Mouse (Mus musculus): ENCODE results near the gene Snx21.

Snx21 gene

GRCm38 (mm10) chr2:164785481-164786387, at the start of gene Snx21:
TSS of gene Snx21 (plus strand) at chr2:164785823.
- peak; percentile 90 for DNase-seq

- DNase-seq, result no peak
These were observed 48.1 kb upstream of the Snx21 start for GRCm38 (mm10) chr2:164737377-164738090.

GRCm38 (mm10) chr2:164739876-164740275, 45.7 kb upstream of the Snx21 start:
- DNase-seq, result no peak

- no peak for DNase-seq
These were observed 40.6 kb upstream of the Snx21 start for GRCm38 (mm10) chr2:164744987-164745386.

GRCm38 (mm10) chr2:164745843-164746479, 39.7 kb upstream of the Snx21 start, which contains the start of the genes Wfdc3 and Dnttip1:
TSS of gene Wfdc3 (minus strand) at chr2:164745931.
TSS of gene Dnttip1 (plus strand) at chr2:164745983.
- peak; percentile 94 for DNase-seq

- no peak for DNase-seq
These were observed 38.9 kb upstream of the Snx21 start for GRCm38 (mm10) chr2:164746693-164747092.

DNA sequence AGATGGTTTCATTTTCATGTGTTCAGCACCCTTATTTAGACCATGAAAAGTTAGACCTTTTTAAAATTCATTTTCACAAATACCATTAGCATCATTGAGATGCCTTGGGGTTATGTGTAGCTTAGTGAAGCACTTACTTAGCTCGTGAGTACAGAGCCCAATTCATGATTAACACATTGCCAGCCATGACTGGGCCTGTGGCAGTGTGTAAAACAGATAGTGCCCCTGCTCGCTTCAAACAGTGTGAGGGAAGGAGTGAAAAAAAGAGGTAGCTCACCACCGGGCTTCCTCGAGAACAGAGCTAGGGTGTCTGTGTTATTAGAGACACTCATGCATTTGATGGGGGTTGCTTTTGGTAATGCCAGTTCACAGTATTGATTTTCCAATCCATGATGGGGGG, 37.4 kb upstream of the Snx21 start:
- peak; percentile 34 for DNase-seq

- DNase-seq, result no peak
These were observed 36.6 kb upstream of the Snx21 start for GRCm38 (mm10) chr2:164748991-164749390.

DNA sequence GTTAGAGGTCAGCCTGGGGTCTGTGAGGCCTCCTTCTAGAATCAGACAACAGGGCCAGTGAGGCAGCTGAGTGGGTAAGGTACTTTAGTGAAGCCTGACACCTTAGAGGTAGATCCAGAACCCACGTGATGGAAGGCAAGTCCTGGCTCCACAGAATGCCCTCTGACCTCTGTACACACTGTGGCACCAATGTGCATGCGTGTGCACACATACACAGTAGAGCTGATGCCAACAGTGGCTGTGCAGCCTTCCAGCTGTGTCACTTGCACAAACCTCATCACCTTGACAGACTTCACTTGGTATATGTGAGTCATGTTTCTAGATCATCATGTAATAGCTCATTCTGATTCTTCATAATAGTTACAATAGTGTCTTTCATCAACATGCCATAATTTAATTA, 33.2 kb upstream of the Snx21 start:
- DNase-seq, result no peak

DNA sequence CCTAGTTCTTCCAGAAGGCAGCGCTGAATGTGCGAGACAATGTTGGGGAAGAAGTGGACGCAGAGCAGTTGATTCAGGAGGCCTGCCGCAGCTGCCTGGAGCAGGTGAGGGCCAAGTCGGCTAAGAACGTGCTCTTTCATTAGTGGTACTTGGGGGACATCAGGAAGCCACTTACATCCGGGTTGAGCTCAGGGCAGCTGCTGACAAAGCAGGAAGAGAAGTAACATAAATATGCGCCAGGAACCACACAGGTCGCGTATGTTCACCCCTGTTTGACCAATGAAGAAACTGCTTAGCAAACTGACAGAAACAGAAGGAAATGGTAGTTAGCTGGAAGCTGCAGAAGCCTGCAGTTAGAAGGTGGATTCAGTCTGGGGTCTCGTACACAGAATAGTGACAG, 31.5 kb upstream of the Snx21 start:
- DNase-seq, result no peak

- DNase-seq, result no peak
These were observed 30.8 kb upstream of the Snx21 start for GRCm38 (mm10) chr2:164754800-164755199.

GRCm38 (mm10) chr2:164757841-164758240, 27.8 kb upstream of the Snx21 start:
- no peak for DNase-seq

DNA sequence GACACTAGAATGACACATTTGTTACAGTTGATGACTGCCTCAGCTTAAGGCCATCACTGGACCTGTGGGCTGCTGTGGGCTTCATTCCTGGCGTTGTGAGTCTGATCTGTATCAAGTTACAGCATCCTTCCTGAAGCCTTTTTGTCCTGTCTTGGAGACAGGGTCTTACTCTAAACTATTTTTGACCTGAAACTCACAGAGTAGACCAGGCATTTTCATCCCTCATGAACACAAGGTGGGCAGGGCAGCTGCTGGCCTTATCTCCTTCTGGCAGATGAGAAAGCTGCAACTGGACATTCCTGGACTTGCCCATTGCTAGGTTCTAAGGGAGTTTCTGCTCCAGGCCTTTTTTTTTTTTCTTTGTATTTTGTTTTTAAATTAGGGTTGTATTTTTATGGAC, 26.9 kb upstream of the Snx21 start:
- DNase-seq, result peak; percentile 82

GRCm38 (mm10) chr2:164760059-164760833, 25.4 kb upstream of the Snx21 start:
- DNase-seq, result peak; percentile 81

DNA sequence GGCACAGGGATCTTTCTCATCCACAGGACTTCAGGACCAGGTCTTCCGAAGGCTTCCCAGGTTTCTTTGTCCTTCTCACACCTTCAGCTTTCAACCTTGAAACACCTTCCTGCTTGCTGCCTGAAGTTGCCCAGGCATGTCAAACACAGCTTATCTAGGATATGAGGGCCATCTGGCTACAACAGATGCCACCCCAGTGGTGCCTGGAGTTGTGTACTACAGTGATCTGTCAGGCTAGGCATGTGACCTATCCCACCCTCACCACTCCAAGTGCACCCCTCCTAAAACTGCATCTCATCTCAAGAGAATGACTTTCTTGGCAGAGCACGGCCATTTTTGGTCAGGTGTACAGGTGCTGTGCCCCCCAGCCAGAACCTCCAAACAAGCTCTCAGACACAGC, 24.1 kb upstream of the Snx21 start:
- peak; percentile 87 for DNase-seq

GRCm38 (mm10) chr2:164761971-164762370, 23.7 kb upstream of the Snx21 start:
- no peak for DNase-seq

GRCm38 (mm10) chr2:164762593-164762992, 23.0 kb upstream of the Snx21 start:
- DNase-seq, result peak; percentile 58

- no peak for DNase-seq
These were observed 19.8 kb upstream of the Snx21 start for GRCm38 (mm10) chr2:164765841-164766240.

- DNase-seq, result no peak
These were observed 17.6 kb upstream of the Snx21 start for GRCm38 (mm10) chr2:164767812-164768540.

- peak; percentile 99 for DNase-seq
These were observed 16.2 kb upstream of the Snx21 start, which contains the start of gene Ube2c for GRCm38 (mm10) chr2:164769258-164770037. TSS of gene Ube2c (plus strand) at chr2:164769898.

GRCm38 (mm10) chr2:164770279-164770678, 15.3 kb upstream of the Snx21 start:
- DNase-seq, result peak; percentile 76
